Mouse (Mus musculus): ENCODE measurements around the gene Qrich1. TPM values are rescaled to one million over a fixed set of nuclear protein-coding genes. Genes with fewer than 3 reads are reported as not detected.

Gene Qrich1
- 10 to 100 TPM; 53.3 to 58.9 TPM for total RNA-seq (2021)
- long read RNA-seq, experiment 1, partial matches to known transcripts: 6 of 44 reads
- long read RNA-seq, experiment 1, other reads (novel, unspliced or antisense): 36 of 44 reads
- long read RNA-seq, experiment 2, partial matches to known transcripts: 9 of 43 reads
- long read RNA-seq, experiment 2, other reads (novel, unspliced or antisense): 31 of 43 reads

DNA sequence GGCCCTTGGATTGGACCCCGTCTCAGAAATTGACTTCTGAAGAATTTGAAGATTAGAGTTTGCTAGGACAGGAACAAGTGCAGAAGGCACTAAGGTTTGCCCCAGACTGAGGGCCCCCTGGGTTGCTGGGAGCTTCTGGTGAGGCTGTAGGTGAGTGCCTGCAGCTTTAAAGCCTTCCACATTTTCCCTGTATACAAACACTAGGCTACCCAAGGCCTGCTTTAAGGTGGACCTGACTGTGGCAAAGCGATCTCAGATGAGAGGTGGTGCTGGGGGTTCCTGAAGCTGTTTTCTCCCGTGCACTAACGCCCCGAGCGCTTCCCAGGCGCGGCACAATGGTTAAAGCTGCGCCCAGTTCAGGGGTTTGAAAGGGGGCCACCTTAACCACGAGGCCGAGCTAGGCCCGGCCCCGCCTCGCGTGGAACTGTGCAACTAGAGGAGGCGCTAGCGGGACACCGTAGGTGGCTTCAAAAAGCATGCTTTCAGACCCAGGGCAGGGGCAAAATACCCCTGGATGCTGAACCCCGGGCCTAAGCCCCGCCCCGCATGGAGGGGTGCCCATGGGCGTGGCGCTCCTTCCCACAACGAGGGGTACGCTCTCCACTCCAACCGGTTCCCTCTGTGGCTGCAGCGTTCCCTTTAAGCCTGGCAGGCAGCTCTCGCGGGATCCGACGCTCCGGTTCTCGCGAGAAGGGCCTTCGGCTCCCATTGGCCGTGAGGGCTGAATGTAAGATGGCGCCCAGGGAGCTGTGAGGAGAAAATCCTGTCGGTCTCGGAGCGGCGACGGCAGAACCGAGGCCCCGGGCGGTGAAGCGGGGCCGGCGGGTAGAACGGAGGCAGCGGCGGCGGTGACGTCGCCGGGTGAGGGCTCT lies at the start of gene Qrich1:
TSS of gene Qrich1 (plus strand) at position 427 of the 872 bp plus-strand sequence.
- peak; percentile 96 for DNase-seq
- intact Hi-C loops (cut with DNase I): loop anchor here (5.0 kb wide), 1 partner anchor 51 kb away; the partner anchor contains the start of genes Dalrd3 and Ndufaf3
- peak; percentile 19; the same call in 1 of the 2 replicates for TF ChIP-seq CTCF (IDR thresholded peaks at IDR 0.05)
- peak within 1 kb of the TSS; percentile 98 for H3K27ac ChIP-seq
- H3K4me3 ChIP-seq: peak within 1 kb of the TSS; percentile 85

GRCm38 (mm10) chr9:108469430-108469829 lies 47.2 kb upstream of the Qrich1 start:
- intact Hi-C loops (cut with DNase I): no loop called here
- H3K4me3 ChIP-seq: no peak overlapping the region
- no peak for DNase-seq
- TF ChIP-seq CTCF (IDR thresholded peaks at IDR 0.05): no peak
- no peak overlapping the region for H3K27ac ChIP-seq

GRCm38 (mm10) chr9:108469845-108470244 lies 46.8 kb upstream of the Qrich1 start:
- Histone ChIP-seq H3K27ac (no peak overlapping the region), H3K4me3 (no peak overlapping the region)
- intact Hi-C loops (cut with DNase I): no loop called here
- no peak for TF ChIP-seq CTCF (IDR thresholded peaks at IDR 0.05)
- DNase-seq: no peak

GRCm38 (mm10) chr9:108474528-108474927 lies 42.1 kb upstream of the Qrich1 start:
- intact Hi-C loops (cut with DNase I): no loop called here
- no peak for DNase-seq
- no peak for TF ChIP-seq CTCF (IDR thresholded peaks at IDR 0.05)
- Histone ChIP-seq H3K27ac (no peak overlapping the region), H3K4me3 (no peak overlapping the region)

DNA sequence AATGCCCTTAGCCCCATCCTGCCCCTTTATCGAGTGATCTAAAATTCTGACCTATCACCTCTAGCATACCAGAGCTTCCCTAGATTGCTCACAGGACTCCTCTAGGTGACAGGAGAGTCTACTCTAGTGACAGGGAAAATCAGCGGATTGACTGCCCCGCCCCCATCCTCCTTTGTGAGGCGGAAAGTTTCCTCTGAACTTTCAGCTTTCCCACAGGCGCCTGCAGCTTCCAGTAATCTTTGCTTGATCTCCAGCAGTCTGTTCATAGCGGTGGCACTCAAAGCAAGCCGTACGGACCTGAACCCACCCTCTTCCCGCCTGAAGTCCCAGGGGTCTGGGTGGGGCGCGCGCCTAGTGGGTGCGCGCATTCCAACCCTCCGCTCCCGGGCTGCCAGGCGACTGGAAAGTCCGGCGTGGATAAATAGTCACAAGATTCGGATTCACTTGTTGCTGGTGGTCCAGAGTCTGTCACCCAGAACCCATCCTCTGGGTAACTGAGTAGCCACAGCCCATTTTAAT lies 37.9 kb upstream of the Qrich1 start:
- Histone ChIP-seq H3K4me3 (peak overlapping the region; percentile 86), H3K27ac (peak overlapping the region; percentile 96)
- DNase-seq: peak; percentile 93
- intact Hi-C loops (cut with DNase I): no loop called here
- no peak for TF ChIP-seq CTCF (IDR thresholded peaks at IDR 0.05)

DNA sequence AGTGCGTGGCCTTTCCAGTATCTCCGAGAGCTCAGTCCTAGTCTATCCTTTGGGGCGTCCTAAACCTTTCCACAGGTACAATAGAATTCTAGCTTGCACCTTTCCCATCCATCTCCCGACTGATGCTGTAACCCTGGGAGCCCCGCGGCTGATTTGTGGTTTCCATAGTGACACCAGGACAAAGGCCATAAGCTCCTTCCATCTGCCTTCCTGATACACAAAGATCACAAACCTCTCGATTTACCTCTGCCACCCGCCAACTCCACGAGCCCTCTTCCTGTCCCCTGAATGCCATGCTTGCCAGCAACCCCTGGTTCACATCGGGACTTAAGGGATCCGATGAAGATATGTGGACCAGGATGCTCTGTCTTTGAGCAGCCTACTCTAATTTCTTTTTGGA lies 37.4 kb upstream of the Qrich1 start:
- intact Hi-C loops (cut with DNase I): no loop called here
- Histone ChIP-seq H3K27ac (peak overlapping the region; percentile 96), H3K4me3 (peak overlapping the region; percentile 86)
- peak; percentile 42 for DNase-seq
- no peak for TF ChIP-seq CTCF (IDR thresholded peaks at IDR 0.05)

DNA sequence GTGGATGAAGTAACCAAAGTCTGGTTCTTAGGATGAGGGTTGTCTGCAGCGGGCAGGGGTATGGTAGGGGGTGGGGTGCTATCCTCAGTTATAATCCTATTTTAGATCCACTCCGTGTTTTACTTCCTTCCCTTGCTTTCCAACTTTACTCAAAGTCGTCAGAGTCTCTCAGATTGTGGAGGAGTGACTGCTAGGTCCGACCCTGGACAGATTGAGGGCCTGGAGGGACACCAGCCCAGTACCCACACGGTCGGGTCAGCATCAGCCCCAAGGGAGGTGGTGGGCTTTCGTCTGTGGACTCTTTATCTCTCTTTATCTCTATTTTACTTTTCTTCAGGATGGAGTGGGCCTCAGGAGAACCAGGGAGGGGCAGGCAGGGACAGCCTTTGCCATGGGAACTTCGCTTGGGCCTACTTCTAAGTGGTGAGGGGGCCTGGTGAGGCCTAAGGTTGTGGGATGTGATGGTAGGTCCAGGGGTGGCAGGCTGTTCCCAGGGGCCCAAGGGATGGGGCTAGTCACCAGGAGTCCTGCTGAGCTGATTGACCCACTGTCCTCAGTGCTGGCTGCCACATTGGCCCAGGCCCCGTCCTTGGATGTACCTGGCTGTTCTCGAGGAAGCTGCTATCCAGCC lies 36.8 kb upstream of the Qrich1 start, which contains the start of gene Lamb2:
TSS of gene Lamb2 (plus strand) at position 16 of the 631 bp plus-strand sequence.
- intact Hi-C loops (cut with DNase I): no loop called here
- H3K4me3 ChIP-seq: peak within 1 kb of the TSS; percentile 86
- no peak for TF ChIP-seq CTCF (IDR thresholded peaks at IDR 0.05)
- H3K27ac ChIP-seq: peak within 1 kb of the TSS; percentile 96
- peak; percentile 66 for DNase-seq

GRCm38 (mm10) chr9:108480813-108481519 lies 35.6 kb upstream of the Qrich1 start:
- Histone ChIP-seq H3K27ac (peak overlapping the region; percentile 96), H3K4me3 (peak overlapping the region; percentile 86)
- intact Hi-C loops (cut with DNase I): no loop called here
- TF ChIP-seq CTCF (IDR thresholded peaks at IDR 0.05): no peak
- peak; percentile 35 for DNase-seq

DNA sequence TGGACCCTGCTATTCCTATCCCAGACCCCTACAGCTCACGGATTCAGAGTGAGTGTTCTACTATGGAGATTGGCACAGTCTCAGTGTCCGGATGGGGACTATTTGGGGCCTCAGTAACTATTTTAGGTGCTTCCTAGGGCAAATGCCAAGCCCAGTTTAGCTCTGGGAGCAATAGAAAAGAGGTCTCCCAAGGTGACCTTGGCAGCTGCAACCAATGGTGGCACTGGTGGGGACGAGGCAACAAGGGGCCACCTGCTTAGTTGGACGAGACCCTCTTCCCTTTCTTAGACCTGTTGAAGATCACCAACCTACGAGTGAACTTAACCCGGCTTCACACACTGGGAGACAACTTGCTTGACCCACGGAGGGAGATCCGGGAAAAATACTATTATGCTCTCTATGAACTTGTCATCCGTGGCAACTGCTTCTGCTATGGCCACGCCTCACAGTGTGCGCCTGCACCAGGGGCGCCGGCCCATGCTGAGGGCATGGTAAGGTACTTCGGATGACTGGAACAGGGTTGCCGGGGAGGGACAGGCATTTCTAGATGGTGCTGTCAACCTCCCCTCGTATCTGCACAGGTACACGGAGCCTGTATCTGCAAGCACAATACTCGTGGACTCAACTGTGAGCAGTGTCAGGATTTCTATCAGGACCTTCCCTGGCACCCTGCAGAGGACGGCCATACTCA lies 34.9 kb upstream of the Qrich1 start:
- Histone ChIP-seq H3K27ac (peak overlapping the region; percentile 96), H3K4me3 (peak overlapping the region; percentile 86)
- intact Hi-C loops (cut with DNase I): no loop called here
- DNase-seq: peak; percentile 49
- TF ChIP-seq CTCF (IDR thresholded peaks at IDR 0.05): no peak

GRCm38 (mm10) chr9:108483051-108483790 lies 33.4 kb upstream of the Qrich1 start:
- Histone ChIP-seq H3K4me3 (no peak overlapping the region), H3K27ac (no peak overlapping the region)
- no peak for TF ChIP-seq CTCF (IDR thresholded peaks at IDR 0.05)
- intact Hi-C loops (cut with DNase I): no loop called here
- peak; percentile 17 for DNase-seq

DNA sequence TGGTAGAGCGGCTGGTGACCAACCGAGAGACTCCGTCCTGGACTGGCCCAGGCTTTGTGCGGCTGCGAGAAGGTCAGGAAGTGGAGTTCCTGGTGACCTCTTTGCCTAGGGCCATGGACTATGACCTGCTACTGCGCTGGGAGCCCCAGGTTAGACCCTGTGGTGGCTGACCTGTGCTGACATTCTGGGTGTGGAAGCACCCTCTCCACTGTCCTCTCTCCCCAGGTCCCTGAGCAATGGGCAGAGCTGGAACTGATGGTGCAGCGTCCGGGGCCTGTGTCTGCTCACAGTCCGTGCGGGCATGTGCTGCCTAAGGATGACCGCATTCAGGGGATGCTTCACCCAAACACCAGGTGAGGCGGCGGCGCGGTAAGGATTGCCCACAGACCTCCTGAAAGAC lies 32.6 kb upstream of the Qrich1 start:
- DNase-seq: peak; percentile 16
- no peak overlapping the region for H3K4me3 ChIP-seq
- no peak overlapping the region for H3K27ac ChIP-seq
- intact Hi-C loops (cut with DNase I): no loop called here
- TF ChIP-seq CTCF (IDR thresholded peaks at IDR 0.05): no peak
